Comparison of ENCODE assay signal across 17 mouse cellular contexts in the genomic region with DNA sequence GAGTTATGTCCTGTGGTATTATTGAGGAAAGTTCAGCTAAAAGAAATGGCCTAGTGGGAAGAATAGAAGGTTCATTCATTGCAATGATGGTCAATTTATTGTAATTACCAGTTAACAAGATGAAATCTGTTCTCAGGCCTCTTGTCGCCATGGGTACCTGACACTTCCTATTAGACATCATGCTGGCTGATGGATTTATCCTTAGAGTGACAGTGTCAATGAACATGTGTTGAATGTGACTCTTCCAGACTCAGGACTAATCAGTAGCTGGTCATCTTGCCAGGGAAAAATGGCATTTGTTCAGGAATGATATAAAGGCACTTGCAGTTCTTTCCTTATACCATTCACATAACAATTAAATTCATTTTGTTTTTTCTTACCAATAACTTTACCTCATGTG.
"Had no signal": no experiment of that assay in that cellular context is flagged by ENCODE, and none has a peak within 500 bp of the region (broad histone marks: within the 10 kb centered on the region; RNA-seq: fewer than 3 reads in every experiment).

No protein-coding gene starts in this region.

- H3K36me3 ChIP-seq: kidney, embryonic 15.5 days; limb, embryonic 12.5 days; liver, embryonic 13.5 days; lung, embryonic 15.5 days had no signal

- H3K9me3 ChIP-seq: kidney, embryonic 15.5 days; limb, embryonic 12.5 days; liver, embryonic 13.5 days; lung, embryonic 15.5 days; megakaryocyte, embryonic 14.5 days had no signal

- H3K27me3 ChIP-seq: kidney, embryonic 15.5 days; limb, embryonic 12.5 days; liver, embryonic 13.5 days; lung, embryonic 15.5 days; megakaryocyte, embryonic 14.5 days had no signal

- DNase-seq: kidney, postnatal 14 days; liver; liver, embryonic 13.5 days; liver, postnatal 0 days; lung, postnatal 14 days; right cerebral cortex, postnatal 4 days; spleen, adult 18-20 months; thymus, adult 18-20 months; thymus, postnatal 14 days had no signal

- H3K27ac ChIP-seq: kidney, embryonic 15.5 days; left cerebral cortex, adult 2 months; limb, embryonic 12.5 days; liver, embryonic 13.5 days; lung, embryonic 15.5 days; macrophage had no signal

- H3K4me2 ChIP-seq: kidney, embryonic 15.5 days; limb, embryonic 12.5 days; liver, embryonic 13.5 days; lung, embryonic 15.5 days; midbrain, embryonic 11.5 days had no signal

- H3K4me3 ChIP-seq: kidney, embryonic 15.5 days; left cerebral cortex, adult 2 months; limb, embryonic 12.5 days; liver, embryonic 13.5 days; lung, embryonic 15.5 days; megakaryocyte, embryonic 14.5 days had no signal

- H3K4me1 ChIP-seq: kidney, embryonic 15.5 days; limb, embryonic 12.5 days; liver, embryonic 13.5 days; lung, embryonic 15.5 days; megakaryocyte, embryonic 14.5 days had no signal

- ATAC-seq: liver, postnatal 0 days; midbrain, embryonic 16.5 days had no signal

- H3K9ac ChIP-seq: kidney, embryonic 15.5 days; limb, embryonic 12.5 days; liver, embryonic 13.5 days; liver, postnatal 0 days; lung, embryonic 15.5 days had no signal
